ENCODE assay signal across 20 mouse cellular contexts in the genomic region with DNA sequence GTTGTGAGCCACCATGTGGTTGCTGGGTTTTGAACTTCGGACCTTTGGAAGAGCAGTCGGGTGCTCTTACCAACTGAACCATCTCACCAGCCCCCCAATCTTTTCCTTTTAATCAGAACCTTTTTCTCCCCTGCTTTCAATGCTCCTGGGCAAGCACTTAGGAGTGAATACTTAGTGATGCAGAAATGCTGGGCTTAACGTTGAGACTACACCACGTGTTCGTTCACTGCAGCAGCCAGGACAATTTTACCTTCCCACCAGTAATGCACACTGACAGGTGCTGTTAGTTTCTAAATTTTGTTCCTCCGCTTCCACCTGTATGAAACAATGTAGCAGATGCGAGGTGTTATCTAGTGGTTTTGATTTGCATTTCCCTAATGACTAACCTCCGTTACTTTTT. TPM values are rescaled to one million over a fixed set of nuclear protein-coding genes. Genes with fewer than 3 reads are reported as not detected.
"Had no signal": no experiment of that assay in that cellular context is flagged by ENCODE, and none has a peak within 500 bp of the region (broad histone marks: within the 10 kb centered on the region; RNA-seq: fewer than 3 reads in every experiment).

No protein-coding gene starts in this region.

- H3K9me3 ChIP-seq: liver, embryonic 13.5 days; liver, embryonic 15.5 days; lung, embryonic 15.5 days; midbrain, embryonic 12.5 days; midbrain, embryonic 15.5 days had no signal

- H3K4me3 ChIP-seq: liver, embryonic 13.5 days; liver, embryonic 15.5 days; lung, embryonic 15.5 days; megakaryocyte, embryonic 14.5 days; midbrain, embryonic 12.5 days; midbrain, embryonic 15.5 days; neural tube, embryonic 12.5 days had no signal

- H3K9ac ChIP-seq: liver, embryonic 13.5 days; liver, embryonic 15.5 days; liver, postnatal 0 days; lung, embryonic 15.5 days; midbrain, embryonic 12.5 days; midbrain, embryonic 15.5 days; neural tube, embryonic 12.5 days had no signal

- H3K27me3 ChIP-seq: lung, embryonic 15.5 days; midbrain, embryonic 15.5 days; neural tube, embryonic 12.5 days had no signal

- ATAC-seq: liver, postnatal 0 days; lung, postnatal 0 days; midbrain, embryonic 15.5 days had no signal

- H3K4me2 ChIP-seq: liver, embryonic 11.5 days; liver, embryonic 13.5 days; liver, embryonic 15.5 days; lung, embryonic 15.5 days; midbrain, embryonic 12.5 days; midbrain, embryonic 15.5 days; neural tube, embryonic 12.5 days had no signal

- DNase-seq: liver, embryonic 13.5 days; liver, postnatal 0 days; lung, adult 2 months; lung, postnatal 14 days; lung, postnatal 36 days; right cerebral cortex, postnatal 25 days; right cerebral cortex, postnatal 4 days; spleen, adult 18-20 months; thymus, adult 18-20 months; thymus, postnatal 14 days; thymus, postnatal 36 days had no signal

- H3K27ac ChIP-seq: liver, embryonic 13.5 days; liver, embryonic 15.5 days; lung, embryonic 15.5 days; macrophage; midbrain, embryonic 12.5 days; midbrain, embryonic 15.5 days; neural tube, embryonic 12.5 days had no signal

- H3K36me3 ChIP-seq: liver, embryonic 13.5 days; liver, embryonic 15.5 days; lung, embryonic 15.5 days; midbrain, embryonic 12.5 days; midbrain, embryonic 15.5 days; neural tube, embryonic 12.5 days had no signal

RNA-seq across cellular contexts. Expression of gene Pm20d1, which starts 25.1 kb away (rescaled TPM):
- polyA plus RNA-seq: macrophage had no signal
